Mouse (Mus musculus) macrophage (primary cell): ENCODE results near the gene Ppip5k2. TPM values are rescaled to one million over a fixed set of nuclear protein-coding genes. Genes with fewer than 3 reads are reported as not detected.

Source experiments
- H3K27ac ChIP-seq: fragments of 350-480 bp; formaldehyde crosslinking; 2 replicates; pipeline ENCODE4 v1.9.0; 2021
- H3K36me3 ChIP-seq: fragments of 350-480 bp; formaldehyde crosslinking; 2 replicates; pipeline ENCODE4 v1.9.0; 2021; ENCODE audit errors: inconsistent target
- H3K4me3 ChIP-seq: fragments of 350-480 bp; formaldehyde crosslinking; 2 replicates; pipeline ENCODE4 v1.9.0; 2021; ENCODE audit errors: inconsistent target
- H3K79me2 ChIP-seq: fragments of 350-480 bp; formaldehyde crosslinking; 2 replicates; pipeline ENCODE4 v1.9.0; 2021; ENCODE audit errors: inconsistent target
- WGBS: methylation state at CpG from one replicate; pipeline ENCODE4 v1.1.7; 2026; ENCODE audit warnings: inconsistent platforms; ENCODE audit not compliant: missing documents; 5-methylcytosine and 5-hydroxymethylcytosine counted together
- polyA plus RNA-seq: library from polyadenylated mRNA; stranded (reverse); fragments of 250-400 nt; gene quantifications from 3 replicates; pipeline ENCODE4 v1.2.4, GENCODE M21; 2018; ENCODE audit warnings: inconsistent platforms

The Ppip5k2 gene
- polyA plus RNA-seq, 1 experiment from 2014 or later: 11.0 TPM

- Histone ChIP-seq H3K4me3 (peak overlapping the region; percentile 51), H3K27ac (peak overlapping the region; percentile 76), H3K79me2 (peaks cover 48% of the 10 kb centered on the region), H3K36me3 (no peaks in the 10 kb centered on the region)
- under 1% methylated on average over 68 of the region's 93 CpGs for WGBS
These were observed 109.4 kb downstream of the Ppip5k2 start for GRCm38 (mm10) chr1:97660687-97661405.

GRCm38 (mm10) chr1:97659405-97659804, 110.8 kb downstream of the Ppip5k2 start:
- Histone ChIP-seq H3K4me3 (peak overlapping the region; percentile 51), H3K36me3 (no peaks in the 10 kb centered on the region)
- under 1% methylated on average over 7 of the region's 7 CpGs for WGBS

GRCm38 (mm10) chr1:97657786-97658185, 112.4 kb downstream of the Ppip5k2 start:
- no peak overlapping the region for H3K27ac ChIP-seq
- no peak overlapping the region for H3K4me3 ChIP-seq
- 79% methylated on average over 2 of the region's 2 CpGs for WGBS
- peaks cover 79% of the 10 kb centered on the region for H3K79me2 ChIP-seq
- H3K36me3 ChIP-seq: peaks cover 12% of the 10 kb centered on the region; the same call in 1 of the 2 replicates

More at GRCm38 (mm10) chr1:97659405-97659804, 110.8 kb downstream of the Ppip5k2 start:
- H3K79me2 ChIP-seq: peaks cover 63% of the 10 kb centered on the region
- peak overlapping the region; percentile 76 for H3K27ac ChIP-seq

- 32% methylated on average over 2 of the region's 2 CpGs for WGBS
- Histone ChIP-seq H3K79me2 (peaks cover 85% of the 10 kb centered on the region), H3K27ac (no peak overlapping the region), H3K4me3 (no peak overlapping the region), H3K36me3 (peaks cover 14% of the 10 kb centered on the region; the same call in 1 of the 2 replicates)
These were observed 113.0 kb downstream of the Ppip5k2 start for GRCm38 (mm10) chr1:97657201-97657600.

Other genes starting within 250 kb of the Ppip5k2 start
- gene D1Ertd622e, start 108.3 kb downstream of the Ppip5k2 start, polyA plus RNA-seq: 51.1 to 93.2 TPM (median 65.8 TPM) in 3 replicates
- 6.5 to 10.4 TPM (median 9.3 TPM) in 3 replicates for gene Gin1, start 239 bp downstream of the Ppip5k2 start, polyA plus RNA-seq